16 mouse cellular contexts compared by ENCODE assay signal in genomic region chr15:103010112-103010846, GRCm38 (mm10). TPM values are rescaled to one million over a fixed set of nuclear protein-coding genes. Genes with fewer than 3 reads are reported as not detected.
A peak's percentile ranks its signal among the peaks of the same experiment; 100 is the strongest.
DNase-seq lines count a peak whose midpoint lies in the region; ATAC-seq and TF ChIP-seq lines count a peak whose summit lies in the region.
"Had no signal": no experiment of that assay in that cellular context is flagged by ENCODE, and none has a peak within 500 bp of the region (broad histone marks: within the 10 kb centered on the region; RNA-seq: fewer than 3 reads in every experiment).

No protein-coding gene starts in this region.

- ATAC-seq in lung, embryonic 14.5 days (ENCODE audit: insufficient read depth): no peak
- no peak for ATAC-seq in stomach, postnatal 0 days (ENCODE audit: low FRiP score, low TSS enrichment)
- ATAC-seq: Patski had no signal

- no peaks in the 10 kb centered on the region for H3K4me1 ChIP-seq in lung, embryonic 14.5 days (ENCODE audit: insufficient read depth)
- peaks cover 98% of the 10 kb centered on the region for H3K4me1 ChIP-seq in limb, embryonic 10.5 days
- H3K4me1 ChIP-seq in stomach, postnatal 0 days (replicated peaks; ENCODE audit: control insufficient read depth, insufficient read depth): no peaks in the 10 kb centered on the region

- 5% methylated on average over 31 of the region's 31 CpGs for WGBS in lung, embryonic 14.5 days
- WGBS in limb, embryonic 10.5 days: under 1% methylated on average over 31 of the region's 31 CpGs
- WGBS in stomach, postnatal 0 days: 14% methylated on average over 31 of the region's 31 CpGs

- TF ChIP-seq EP300 in stomach, postnatal 0 days (optimal IDR thresholded peaks at IDR 0.05): no peak

- intact Hi-C loops in gastrocnemius, adult 2 months (cut with DNase I): no loop called here

- H3K36me3 ChIP-seq in lung, embryonic 14.5 days (ENCODE audit: insufficient read depth): no peaks in the 10 kb centered on the region
- H3K36me3 ChIP-seq in limb, embryonic 10.5 days: no peaks in the 10 kb centered on the region; the same call in 1 of the 2 replicates
- no peaks in the 10 kb centered on the region for H3K36me3 ChIP-seq in stomach, postnatal 0 days (ENCODE audit: control insufficient read depth, insufficient read depth, low read length)

- peak; percentile 26 for DNase-seq in gastrocnemius, adult 2 months
- no peak for DNase-seq in gastrocnemius, adult 18-20 months (ENCODE audit: low spot score)
- DNase-seq in lung, embryonic 14.5 days: no peak
- no peak for DNase-seq in lung, postnatal 4 days
- no peak for DNase-seq in limb, embryonic 10.5 days (ENCODE audit: low spot score)
- DNase-seq in stomach, postnatal 0 days (ENCODE audit: low spot score): no peak
- DNase-seq in thymus, postnatal 14 days: no peak
- DNase-seq in frontal cortex, postnatal 10 days (ENCODE audit: low spot score in 2 of 2): no peak
- DNase-seq: cerebellum, postnatal 36 days; layer of hippocampus, adult 9-11 months had no signal

- H3K4me3 ChIP-seq in gastrocnemius, adult 2 months: peak overlapping the region; percentile 48
- peak overlapping the region; percentile 5; the same call in 1 of the 2 replicates for H3K4me3 ChIP-seq in lung, embryonic 14.5 days (ENCODE audit: low read depth, low read length)
- H3K4me3 ChIP-seq in limb, embryonic 10.5 days: peak overlapping the region; percentile 51
- peak overlapping the region; percentile 41 for H3K4me3 ChIP-seq in stomach, postnatal 0 days (ENCODE audit: low read depth, low read length)
- H3K4me3 ChIP-seq: erythroblast, embryonic 14.5 days; megakaryocyte, embryonic 14.5 days had no signal

- 0 out of 2 replicates have a peak overlapping the region, but pooled peaks have one; percentile 3 for H3K9ac ChIP-seq in lung, embryonic 14.5 days
- H3K9ac ChIP-seq in stomach, postnatal 0 days (ENCODE audit: low read length): peak overlapping the region; percentile 66
- H3K9ac ChIP-seq: liver, embryonic 14.5 days had no signal

- no peaks in the 10 kb centered on the region for H3K9me3 ChIP-seq in lung, embryonic 14.5 days (ENCODE audit: low read depth, low read length)
- H3K9me3 ChIP-seq in limb, embryonic 10.5 days (replicated peaks): no peaks in the 10 kb centered on the region
- H3K9me3 ChIP-seq in stomach, postnatal 0 days (ENCODE audit: control insufficient read depth, low read length): no peaks in the 10 kb centered on the region
- H3K9me3 ChIP-seq: megakaryocyte, embryonic 14.5 days had no signal

- peaks cover 99% of the 10 kb centered on the region for H3K27me3 ChIP-seq in lung, embryonic 14.5 days (ENCODE audit: insufficient read depth, low read length)
- peaks cover 97% of the 10 kb centered on the region for H3K27me3 ChIP-seq in limb, embryonic 10.5 days (ENCODE audit: low read depth, poor library complexity, severe bottlenecking)
- peaks cover 14% of the 10 kb centered on the region; the same call in 1 of the 2 replicates for H3K27me3 ChIP-seq in stomach, postnatal 0 days (ENCODE audit: control insufficient read depth, insufficient read depth, low read length)
- H3K27me3 ChIP-seq: Patski had no signal

- peak overlapping the region; percentile 38; the same call in 1 of the 2 replicates for H3K27ac ChIP-seq in gastrocnemius, adult 2 months
- H3K27ac ChIP-seq in lung, embryonic 14.5 days (ENCODE audit: low read depth): no peak overlapping the region
- H3K27ac ChIP-seq in limb, embryonic 10.5 days: peak overlapping the region; percentile 90
- H3K27ac ChIP-seq in stomach, postnatal 0 days (replicated peaks): peak overlapping the region; percentile 80
- H3K27ac ChIP-seq: liver, embryonic 14.5 days had no signal

- peak overlapping the region; percentile 20; the same call in 1 of the 2 replicates for H3K4me2 ChIP-seq in lung, embryonic 14.5 days
- peak overlapping the region; percentile 52 for H3K4me2 ChIP-seq in stomach, postnatal 0 days (replicated peaks; ENCODE audit: low read depth)

- TF ChIP-seq CTCF in gastrocnemius, adult 2 months (IDR thresholded peaks at IDR 0.05): no peak
- no peak for TF ChIP-seq CTCF in lung, embryonic 14.5 days (IDR thresholded peaks at IDR 0.05; ENCODE audit: low read depth)
- no peak for TF ChIP-seq CTCF in stomach, postnatal 0 days (IDR thresholded peaks at IDR 0.05; ENCODE audit: low read depth)

RNA-seq across cellular contexts. Expression of gene Hoxc4, which starts 8.5 kb away (rescaled TPM):
- 1 to 10 TPM; 4.3 to 4.6 TPM for total RNA-seq in gastrocnemius, adult 2 months (2021)
- 1 to 10 TPM; 3.8 to 5.3 TPM for total RNA-seq in gastrocnemius, adult 18-20 months (2021)
- polyA plus RNA-seq in lung, embryonic 14.5 days (2014; fragmentation: Nextera tagmentation; extraction: Ambion mirVana): 1.5 and 2.1 TPM in 2 replicates
- polyA plus RNA-seq in limb, embryonic 10.5 days (2016; fragmentation: Nextera tagmentation; extraction: Ambion mirVana): 9.1 and 9.8 TPM in 2 replicates
- polyA plus RNA-seq in stomach, postnatal 0 days (2015; fragmentation: Nextera tagmentation; extraction: Ambion mirVana): 9.6 and 10.4 TPM in 2 replicates
- polyA plus RNA-seq: heart, postnatal 0 days had no signal

RNA-seq across cellular contexts. Expression of gene Hoxc6, which starts 12.2 kb away (rescaled TPM):
- 1 to 10 TPM; 8.1 to 8.6 TPM for total RNA-seq in gastrocnemius, adult 2 months (2021)
- total RNA-seq in gastrocnemius, adult 18-20 months (2021): 1 to 10 TPM; 5.3 to 5.8 TPM
- polyA plus RNA-seq in lung, embryonic 14.5 days (2014; fragmentation: Nextera tagmentation; extraction: Ambion mirVana): not detected in 2 replicates
- polyA plus RNA-seq in limb, embryonic 10.5 days (2016; fragmentation: Nextera tagmentation; extraction: Ambion mirVana): 10.1 and 10.2 TPM in 2 replicates
- 3.3 and 4.9 TPM in 2 replicates for polyA plus RNA-seq in stomach, postnatal 0 days (2015; fragmentation: Nextera tagmentation; extraction: Ambion mirVana)
- polyA plus RNA-seq: erythroblast, embryonic 14.5 days; heart, postnatal 0 days had no signal

RNA-seq across cellular contexts. Expression of gene Hoxc8, which starts 19.9 kb away (rescaled TPM):
- 1 to 10 TPM; 1.0 to 2.8 TPM for total RNA-seq in gastrocnemius, adult 2 months (2021)
- 1 to 10 TPM; 1.3 to 1.9 TPM for total RNA-seq in gastrocnemius, adult 18-20 months (2021)
- polyA plus RNA-seq in lung, embryonic 14.5 days (2014; fragmentation: Nextera tagmentation; extraction: Ambion mirVana): not detected in 2 replicates
- 5.1 and 6.0 TPM in 2 replicates for polyA plus RNA-seq in limb, embryonic 10.5 days (2016; fragmentation: Nextera tagmentation; extraction: Ambion mirVana)
- 7.1 and 7.3 TPM in 2 replicates for polyA plus RNA-seq in stomach, postnatal 0 days (2015; fragmentation: Nextera tagmentation; extraction: Ambion mirVana)
- polyA plus RNA-seq: brain, embryonic 14.5 days; erythroblast, embryonic 14.5 days; heart, postnatal 0 days had no signal

RNA-seq across cellular contexts. Expression of gene Hoxc9, which starts 34.0 kb away (rescaled TPM):
- 1 to 10 TPM; 6.7 to 8.3 TPM for total RNA-seq in gastrocnemius, adult 2 months (2021)
- 1 to 10 TPM; 6.8 to 7.4 TPM for total RNA-seq in gastrocnemius, adult 18-20 months (2021)
- polyA plus RNA-seq in lung, embryonic 14.5 days (2014; fragmentation: Nextera tagmentation; extraction: Ambion mirVana): not detected in 2 replicates
- 4.4 and 6.9 TPM in 2 replicates for polyA plus RNA-seq in limb, embryonic 10.5 days (2016; fragmentation: Nextera tagmentation; extraction: Ambion mirVana)
- not detected in 2 replicates for polyA plus RNA-seq in stomach, postnatal 0 days (2015; fragmentation: Nextera tagmentation; extraction: Ambion mirVana)
- polyA plus RNA-seq: brain, embryonic 14.5 days; erythroblast, embryonic 14.5 days; heart, postnatal 0 days had no signal

RNA-seq across cellular contexts. Expression of gene Hoxc5, which starts 43.0 kb away (rescaled TPM):
- total RNA-seq in gastrocnemius, adult 2 months (2021): 1 to 10 TPM; 2.7 to 2.9 TPM
- total RNA-seq in gastrocnemius, adult 18-20 months (2021): 1 to 10 TPM; 1.5 to 2.1 TPM
- 0.62 and 0.74 TPM in 2 replicates for polyA plus RNA-seq in lung, embryonic 14.5 days (2014; fragmentation: Nextera tagmentation; extraction: Ambion mirVana)
- polyA plus RNA-seq in limb, embryonic 10.5 days (2016; fragmentation: Nextera tagmentation; extraction: Ambion mirVana): 10.6 and 12.7 TPM in 2 replicates
- 18.0 and 18.2 TPM in 2 replicates for polyA plus RNA-seq in stomach, postnatal 0 days (2015; fragmentation: Nextera tagmentation; extraction: Ambion mirVana)
- polyA plus RNA-seq: erythroblast, embryonic 14.5 days; heart, postnatal 0 days had no signal
